In the genomic region with DNA sequence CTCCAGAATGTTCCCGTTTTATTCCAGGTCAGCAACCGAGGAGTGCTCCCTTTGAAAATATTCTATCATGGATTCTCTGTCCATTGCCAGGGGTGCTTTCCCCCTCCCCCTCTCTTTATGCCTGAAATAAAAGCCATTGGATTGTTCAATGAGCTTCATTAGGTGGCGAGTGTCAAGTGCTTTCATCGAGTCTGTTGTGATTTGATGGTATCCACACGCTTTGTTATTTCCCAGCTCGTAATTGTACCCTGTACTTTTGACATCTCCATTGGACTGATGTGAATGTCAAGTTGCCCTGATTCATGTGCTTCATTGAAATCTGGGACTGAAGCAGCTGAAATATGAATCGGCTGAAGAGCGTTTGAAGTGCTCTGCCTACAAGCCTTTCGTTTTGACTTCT, we compare ENCODE assay signal across 17 mouse cellular contexts.
"Had no signal": no experiment of that assay in that cellular context is flagged by ENCODE, and none has a peak within 500 bp of the region (broad histone marks: within the 10 kb centered on the region; RNA-seq: fewer than 3 reads in every experiment).

No protein-coding gene starts in this region.

- H3K9ac ChIP-seq: limb, embryonic 12.5 days; limb, embryonic 15.5 days; liver, embryonic 14.5 days; liver, postnatal 0 days; lung, embryonic 14.5 days; midbrain, embryonic 12.5 days; stomach, embryonic 15.5 days had no signal

- H3K4me3 ChIP-seq: limb, embryonic 12.5 days; limb, embryonic 15.5 days; midbrain, embryonic 12.5 days; stomach, embryonic 15.5 days had no signal

- H3K4me1 ChIP-seq: limb, embryonic 12.5 days; limb, embryonic 15.5 days; midbrain, embryonic 12.5 days; stomach, embryonic 15.5 days had no signal

- H3K36me3 ChIP-seq: limb, embryonic 12.5 days; limb, embryonic 15.5 days; midbrain, embryonic 12.5 days; stomach, embryonic 15.5 days had no signal

- H3K27ac ChIP-seq: limb, embryonic 12.5 days; limb, embryonic 15.5 days; liver, embryonic 14.5 days; macrophage; midbrain, embryonic 12.5 days; stomach, embryonic 15.5 days had no signal

- H3K4me2 ChIP-seq: limb, embryonic 12.5 days; limb, embryonic 15.5 days; liver, embryonic 11.5 days; lung, embryonic 14.5 days; midbrain, embryonic 12.5 days; stomach, embryonic 15.5 days had no signal

- DNase-seq: kidney, adult 9 months; kidney, postnatal 14 days; kidney, postnatal 4 days; left cerebral cortex, postnatal 4 days; liver, postnatal 0 days; lung, embryonic 14.5 days; right cerebral cortex, postnatal 25 days; spleen, adult 18-20 months; thymus, postnatal 25 days had no signal

- ATAC-seq: liver, postnatal 0 days; lung, postnatal 0 days had no signal

- H3K27me3 ChIP-seq: limb, embryonic 12.5 days; limb, embryonic 15.5 days; midbrain, embryonic 12.5 days; stomach, embryonic 15.5 days had no signal

- H3K9me3 ChIP-seq: limb, embryonic 12.5 days; limb, embryonic 15.5 days; midbrain, embryonic 12.5 days; stomach, embryonic 15.5 days had no signal
